Mouse (Mus musculus) megakaryocyte, embryonic 14.5 days (primary cell): ENCODE results near the gene Smarcc1. TPM values are rescaled to one million over a fixed set of nuclear protein-coding genes. Genes with fewer than 3 reads are reported as not detected.
"Not testable (repeated sequence)": the region's sequence is repeated elsewhere in the genome, so short reads cannot be mapped to it uniquely, and the experiment has no call there.

Experiments
- H3K27me3 ChIP-seq: replicated peaks from 2 replicates; pipeline ENCODE3; 2012; ENCODE audit warnings: inconsistent platforms
- H3K36me3 ChIP-seq: replicated peaks from 2 replicates; pipeline ENCODE3; 2012; ENCODE audit warnings: low read length, inconsistent platforms, mixed read lengths
- H3K4me1 ChIP-seq: 2 replicates; pipeline ENCODE4 v1.6.1; 2012; ENCODE audit warnings: inconsistent platforms
- H3K4me3 ChIP-seq: replicated peaks from 2 replicates; pipeline ENCODE3; 2012; ENCODE audit warnings: moderate library complexity, mild to moderate bottlenecking, inconsistent platforms
- H3K9me3 ChIP-seq: 2 replicates; pipeline ENCODE4 v1.6.1; 2012; ENCODE audit warnings: inconsistent platforms
- FLI1 ChIP-seq: IDR thresholded peaks from 2 replicates; pipeline ENCODE4 v1.6.1; 2012; ENCODE audit warnings: low read length, inconsistent platforms, mixed read lengths
- GATA1 ChIP-seq: IDR thresholded peaks from 3 replicates; pipeline ENCODE4 v1.6.1; 2012; ENCODE audit warnings: mixed read lengths, low read length, inconsistent platforms, borderline replicate concordance
- polyA plus RNA-seq: library from polyadenylated mRNA; stranded (reverse); fragments of >175 nt; gene quantifications from 2 replicates; pipeline ENCODE4 v1.2.3, GENCODE M21; 2012; ENCODE audit warnings: low replicate concordance; ENCODE audit not compliant: insufficient read depth

Smarcc1 gene
- polyA plus RNA-seq, 1 experiment = 25.1 TPM

- Histone ChIP-seq H3K27me3 (no peaks in the 10 kb centered on the region), H3K9me3 (no peaks in the 10 kb centered on the region), H3K4me3 (peak overlapping the region; percentile 97), H3K4me1 (peaks cover 40% of the 10 kb centered on the region), H3K36me3 (peaks cover 21% of the 10 kb centered on the region)
- TF ChIP-seq GATA1 (no peak), FLI1 (no peak)
Measured at GRCm38 (mm10) chr9:110130896-110131524, 13.5 kb downstream of the Smarcc1 start.

GRCm38 (mm10) chr9:110131525-110132197, 14.2 kb downstream of the Smarcc1 start:
- no peak for TF ChIP-seq FLI1
- no peak for TF ChIP-seq GATA1
- no peaks in the 10 kb centered on the region for H3K9me3 ChIP-seq
- H3K4me3 ChIP-seq = peak overlapping the region; percentile 97
- peaks cover 47% of the 10 kb centered on the region for H3K4me1 ChIP-seq
- no peaks in the 10 kb centered on the region for H3K27me3 ChIP-seq
- peaks cover 28% of the 10 kb centered on the region for H3K36me3 ChIP-seq

- Histone ChIP-seq H3K9me3 (no peaks in the 10 kb centered on the region), H3K4me3 (peak overlapping the region; percentile 97), H3K4me1 (peaks cover 51% of the 10 kb centered on the region), H3K27me3 (no peaks in the 10 kb centered on the region), H3K36me3 (peaks cover 32% of the 10 kb centered on the region)
- TF ChIP-seq FLI1 (no peak), GATA1 (no peak)
Measured at GRCm38 (mm10) chr9:110132201-110132605, 14.7 kb downstream of the Smarcc1 start.

- Histone ChIP-seq H3K36me3 (peaks cover 37% of the 10 kb centered on the region), H3K27me3 (no peaks in the 10 kb centered on the region), H3K9me3 (no peaks in the 10 kb centered on the region), H3K4me3 (peak overlapping the region; percentile 97), H3K4me1 (peaks cover 56% of the 10 kb centered on the region)
- TF ChIP-seq FLI1 = no peak
Measured at GRCm38 (mm10) chr9:110132921-110133320, 15.4 kb downstream of the Smarcc1 start.

- Histone ChIP-seq H3K27me3 (no peaks in the 10 kb centered on the region), H3K9me3 (no peaks in the 10 kb centered on the region), H3K4me3 (no peak overlapping the region), H3K36me3 (peaks cover 38% of the 10 kb centered on the region), H3K4me1 (peaks cover 66% of the 10 kb centered on the region)
- TF ChIP-seq FLI1 (no peak), GATA1 (no peak)
Measured at GRCm38 (mm10) chr9:110134176-110134575, 16.7 kb downstream of the Smarcc1 start.

GRCm38 (mm10) chr9:110139119-110139518, 21.6 kb downstream of the Smarcc1 start:
- Histone ChIP-seq H3K4me3 (peak overlapping the region; percentile 54), H3K9me3 (no peaks in the 10 kb centered on the region), H3K27me3 (no peaks in the 10 kb centered on the region), H3K36me3 (peaks cover 66% of the 10 kb centered on the region), H3K4me1 (peaks cover 71% of the 10 kb centered on the region)
- TF ChIP-seq GATA1 (no peak), FLI1 (no peak)

- H3K9me3 ChIP-seq = no peaks in the 10 kb centered on the region
- H3K36me3 ChIP-seq = peaks cover 49% of the 10 kb centered on the region
- no peaks in the 10 kb centered on the region for H3K27me3 ChIP-seq
- H3K4me3 ChIP-seq = no peak overlapping the region
- TF ChIP-seq GATA1 = no peak
- peaks cover 57% of the 10 kb centered on the region for H3K4me1 ChIP-seq
Measured at GRCm38 (mm10) chr9:110142097-110142496, 24.6 kb downstream of the Smarcc1 start.

GRCm38 (mm10) chr9:110148598-110148997, 31.1 kb downstream of the Smarcc1 start:
- peaks cover 63% of the 10 kb centered on the region for H3K36me3 ChIP-seq
- peak overlapping the region; percentile 59 for H3K4me3 ChIP-seq
- H3K4me1 ChIP-seq = peaks cover 46% of the 10 kb centered on the region
- TF ChIP-seq FLI1 (no peak), GATA1 (no peak)
- no peaks in the 10 kb centered on the region for H3K27me3 ChIP-seq
- H3K9me3 ChIP-seq = no peaks in the 10 kb centered on the region

- peaks cover 23% of the 10 kb centered on the region for H3K4me1 ChIP-seq
- peaks cover 67% of the 10 kb centered on the region for H3K36me3 ChIP-seq
- no peak for TF ChIP-seq GATA1
- TF ChIP-seq FLI1 = no peak
Measured at GRCm38 (mm10) chr9:110159036-110159435, 41.5 kb downstream of the Smarcc1 start.

GRCm38 (mm10) chr9:110160486-110160885, 43.0 kb downstream of the Smarcc1 start:
- peaks cover 68% of the 10 kb centered on the region for H3K36me3 ChIP-seq
- H3K4me1 ChIP-seq = peaks cover 23% of the 10 kb centered on the region
- H3K4me3 ChIP-seq, H3K27me3 ChIP-seq, H3K9me3 ChIP-seq: not testable (repeated sequence)

More at GRCm38 (mm10) chr9:110159036-110159435, 41.5 kb downstream of the Smarcc1 start:
- no peaks in the 10 kb centered on the region for H3K9me3 ChIP-seq
- no peak overlapping the region for H3K4me3 ChIP-seq
- no peaks in the 10 kb centered on the region for H3K27me3 ChIP-seq

GRCm38 (mm10) chr9:110162441-110162840, 44.9 kb downstream of the Smarcc1 start:
- H3K4me1 ChIP-seq = peaks cover 28% of the 10 kb centered on the region
- H3K4me3 ChIP-seq = peak overlapping the region; percentile 10
- H3K9me3 ChIP-seq = no peaks in the 10 kb centered on the region
- H3K36me3 ChIP-seq = peaks cover 66% of the 10 kb centered on the region
- no peak for TF ChIP-seq FLI1
- no peaks in the 10 kb centered on the region for H3K27me3 ChIP-seq
